Mouse (Mus musculus) stomach, embryonic 16.5 days (tissue): ENCODE data around the gene Cfp. TPM values are rescaled to one million over a fixed set of nuclear protein-coding genes. Genes with fewer than 3 reads are reported as not detected.
A peak's percentile ranks its signal among the peaks of the same experiment; 100 is the strongest.

Experiments used
- ATAC-seq: fragments of 200-750 bp; cut with Nextera tagmentation; 2 replicates; pipeline ENCODE4 v1.8.0; 2017; ENCODE audit warnings: moderate number of reproducible peaks, moderate TSS enrichment; ENCODE audit not compliant: insufficient read depth, low FRiP score
- H3K27ac ChIP-seq: fragments of 300-500 bp; sonication (generic); 2 replicates; pipeline ENCODE4 v1.5.1; 2014; ENCODE audit warnings: low read length
- H3K27me3 ChIP-seq: fragments of 300-500 bp; sonication (generic); 2 replicates; pipeline ENCODE4 v1.6.1; 2014; ENCODE audit warnings: low read length, control low read depth, mixed read lengths; ENCODE audit not compliant: control insufficient read depth, insufficient read depth
- H3K36me3 ChIP-seq: fragments of 300-500 bp; sonication (generic); 2 replicates; pipeline ENCODE4 v1.6.1; 2014; ENCODE audit warnings: low read length; ENCODE audit not compliant: control insufficient read depth, insufficient read depth
- H3K4me1 ChIP-seq: fragments of 300-500 bp; sonication (generic); 2 replicates; pipeline ENCODE4 v1.6.1; 2014; ENCODE audit warnings: low read length, control low read depth, mixed read lengths; ENCODE audit not compliant: control insufficient read depth, insufficient read depth
- H3K4me2 ChIP-seq: fragments of 300-500 bp; sonication (generic); 2 replicates; pipeline ENCODE4 v1.6.1; 2014; ENCODE audit warnings: low read depth, low read length, mixed read lengths
- H3K4me3 ChIP-seq: fragments of 300-500 bp; sonication (generic); replicated peaks from 2 replicates; pipeline ENCODE4 v1.5.1; 2014; ENCODE audit warnings: mild to moderate bottlenecking, low read length
- H3K9ac ChIP-seq: fragments of 300-500 bp; sonication (generic); 2 replicates; pipeline ENCODE4 v1.6.1; 2014; ENCODE audit warnings: low read length
- H3K9me3 ChIP-seq: fragments of 300-500 bp; sonication (generic); replicated peaks from 2 replicates; pipeline ENCODE4 v1.6.1; 2016; ENCODE audit warnings: low read length, control low read depth; ENCODE audit not compliant: control insufficient read depth
- WGBS: fragments of 180-500 bp; shearing (Covaris S2); extraction: QIAGEN DNeasy Blood & Tissue Kit; methylation state at CpG from one replicate; pipeline ENCODE4 v1.1.7; 2014; 5-methylcytosine and 5-hydroxymethylcytosine counted together
- polyA plus RNA-seq: library from polyadenylated mRNA; unstranded; fragments of >200 nt; fragmentation: Nextera tagmentation; extraction: Ambion mirVana; gene quantifications from 2 replicates; pipeline ENCODE4 v1.2.1, GENCODE M21; 2015

The Cfp gene
- polyA plus RNA-seq, 1 experiment from 2014 or later: 10.9 TPM

DNA sequence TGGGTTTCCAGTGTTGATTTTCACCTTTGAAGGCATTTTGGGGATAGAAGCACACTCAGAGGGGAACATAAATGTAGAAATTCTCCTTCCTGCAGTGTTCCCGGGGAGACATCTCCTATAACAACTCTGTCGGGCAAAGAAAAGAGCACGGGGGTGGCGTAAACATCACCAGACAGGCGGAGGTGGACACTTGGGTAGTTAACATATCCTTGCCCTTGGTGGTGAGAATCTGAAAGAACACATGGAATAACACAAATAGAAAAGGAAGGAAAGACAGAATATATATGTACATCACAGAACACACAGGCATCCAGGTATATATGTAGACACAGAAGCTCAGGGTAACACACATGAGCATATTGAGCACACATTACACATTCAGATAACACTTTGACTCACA lies 10.0 kb downstream of the Cfp start:
- H3K4me1 ChIP-seq: no peaks in the 10 kb centered on the region
- WGBS: 25% methylated on average over 5 of the region's 5 CpGs
- no peak overlapping the region for H3K27ac ChIP-seq
- peak overlapping the region; percentile 82 for H3K4me2 ChIP-seq
- H3K36me3 ChIP-seq: no peaks in the 10 kb centered on the region
- H3K27me3 ChIP-seq: no peaks in the 10 kb centered on the region
- H3K9me3 ChIP-seq: no peaks in the 10 kb centered on the region
- H3K4me3 ChIP-seq: peak overlapping the region; percentile 43; the same call in 1 of the 2 replicates
- no peak for ATAC-seq
- no peak overlapping the region for H3K9ac ChIP-seq

DNA sequence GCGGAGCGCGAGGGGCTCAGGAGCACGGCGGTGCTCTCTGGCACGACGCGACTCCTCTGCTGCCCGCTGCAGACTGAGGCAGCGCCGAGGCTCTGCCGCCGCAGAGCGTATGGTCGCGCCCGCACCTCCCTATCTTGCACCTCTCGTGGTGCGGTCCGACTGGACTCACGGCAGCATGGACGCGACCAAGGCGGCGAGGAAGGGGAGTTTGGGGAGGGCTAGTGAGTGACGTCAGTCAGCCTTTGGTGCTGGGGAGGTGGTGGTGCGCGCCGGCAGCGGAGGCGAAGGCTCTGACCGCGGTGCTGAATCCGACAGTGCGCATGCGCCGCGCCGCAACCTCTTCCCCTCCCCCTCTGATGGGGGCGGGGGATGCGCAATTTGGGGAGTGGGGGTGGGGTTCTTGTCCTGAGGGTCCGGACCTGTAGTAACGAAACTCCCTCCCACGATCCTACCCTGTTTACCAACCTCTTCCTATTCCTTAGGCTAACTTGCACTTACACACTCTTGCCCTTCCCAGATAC lies 10.5 kb downstream of the Cfp start, which contains the start of gene Syn1:
Syn1 (minus strand) TSS at position 161 of the 521 bp plus-strand sequence.
- peak within 1 kb of the TSS; percentile 82 for H3K4me2 ChIP-seq
- no peak within 1 kb of the TSS for H3K27ac ChIP-seq
- peak within 1 kb of the TSS; percentile 16; the same call in 1 of the 2 replicates for H3K9ac ChIP-seq
- H3K4me1 ChIP-seq: no peaks in the 10 kb centered on the region
- 6% methylated on average over 30 of the region's 44 CpGs for WGBS
- H3K36me3 ChIP-seq: no peaks in the 10 kb centered on the region
- H3K9me3 ChIP-seq: no peaks in the 10 kb centered on the region
- peak within 1 kb of the TSS; percentile 43 for H3K4me3 ChIP-seq
- ATAC-seq: peak; percentile 95
- H3K27me3 ChIP-seq: no peaks in the 10 kb centered on the region

DNA sequence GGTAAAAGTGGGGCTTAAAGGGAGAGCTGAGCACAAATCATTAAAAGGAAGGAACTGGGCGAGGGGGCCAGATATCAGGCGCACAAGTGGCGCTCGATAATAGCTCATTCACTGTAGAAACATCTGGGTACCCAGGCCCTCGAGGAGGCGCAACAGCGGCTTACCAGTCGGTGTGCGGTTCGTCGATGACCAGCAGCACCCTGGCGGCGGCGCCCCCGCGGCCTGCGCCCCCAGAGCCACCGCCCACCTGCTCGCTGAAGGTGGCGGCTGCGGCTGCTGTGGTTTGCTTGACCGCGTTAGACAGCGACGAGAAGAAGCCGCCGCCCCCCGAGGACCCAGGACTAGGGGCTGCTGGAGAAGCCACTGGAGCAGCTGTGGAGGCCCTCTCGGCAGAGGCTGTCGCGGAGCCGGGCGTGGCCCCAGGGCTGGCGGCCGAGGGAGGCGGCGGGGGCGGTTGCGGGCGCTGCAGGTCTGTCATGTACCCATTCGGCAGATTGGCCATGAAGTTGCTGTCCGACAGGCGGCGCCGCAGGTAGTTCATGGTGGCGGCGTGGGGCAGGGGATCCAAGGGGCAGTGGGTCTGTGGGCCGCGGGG lies 11.0 kb downstream of the Cfp start:
- peak overlapping the region; percentile 82 for H3K4me2 ChIP-seq
- peak; percentile 39; the same call in 1 of the 2 replicates for ATAC-seq
- no peaks in the 10 kb centered on the region for H3K4me1 ChIP-seq
- WGBS: 8% methylated on average over 32 of the region's 49 CpGs
- peak overlapping the region; percentile 43 for H3K4me3 ChIP-seq
- H3K27me3 ChIP-seq: no peaks in the 10 kb centered on the region
- H3K27ac ChIP-seq: no peak overlapping the region
- H3K36me3 ChIP-seq: no peaks in the 10 kb centered on the region
- H3K9ac ChIP-seq: peak overlapping the region; percentile 16; the same call in 1 of the 2 replicates
- H3K9me3 ChIP-seq: no peaks in the 10 kb centered on the region

DNA sequence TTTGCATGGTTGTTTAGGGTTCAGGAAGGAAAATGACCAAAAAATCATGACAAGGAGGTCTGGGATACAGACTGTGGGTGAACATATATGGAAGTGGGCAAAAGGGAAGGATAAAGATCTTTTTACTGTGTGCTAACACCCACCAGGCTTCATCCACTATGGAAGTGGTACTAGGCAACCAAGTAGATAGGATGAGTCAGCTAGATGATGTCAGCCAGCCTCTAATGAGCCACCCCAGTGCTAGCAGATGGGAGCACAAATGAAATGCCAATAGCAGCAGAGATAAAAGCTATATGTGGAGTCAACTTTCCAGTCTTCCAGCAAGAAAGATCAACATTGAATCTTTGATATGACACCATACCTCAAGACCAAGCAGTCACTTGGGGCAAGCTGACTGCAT lies 16.3 kb downstream of the Cfp start:
- no peak overlapping the region for H3K4me3 ChIP-seq
- ATAC-seq: no peak
- H3K27me3 ChIP-seq: no peaks in the 10 kb centered on the region
- no peak overlapping the region for H3K27ac ChIP-seq
- no peak overlapping the region for H3K9ac ChIP-seq
- H3K9me3 ChIP-seq: no peaks in the 10 kb centered on the region
- H3K36me3 ChIP-seq: no peaks in the 10 kb centered on the region
- no peaks in the 10 kb centered on the region for H3K4me1 ChIP-seq
- no peak overlapping the region for H3K4me2 ChIP-seq

DNA sequence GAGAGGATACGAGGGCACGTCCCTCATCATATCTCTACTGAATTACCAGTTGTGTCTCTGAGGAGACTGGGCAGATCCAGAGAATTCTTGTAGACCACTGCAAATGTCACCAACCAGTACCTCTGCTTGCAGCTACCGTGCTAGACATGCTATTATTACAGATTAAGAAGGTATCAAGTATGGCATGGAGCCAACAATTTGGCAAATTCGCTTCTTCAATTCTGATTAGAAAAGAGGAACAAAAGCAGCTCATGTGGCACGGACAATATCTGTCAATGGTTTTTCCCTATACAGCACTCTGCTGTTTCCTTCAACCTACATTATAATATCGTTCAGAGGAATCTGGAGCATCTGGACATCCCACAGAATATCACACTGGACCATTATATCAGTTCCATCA lies 17.6 kb downstream of the Cfp start:
- no peak overlapping the region for H3K9ac ChIP-seq
- no peaks in the 10 kb centered on the region for H3K4me1 ChIP-seq
- no peaks in the 10 kb centered on the region for H3K36me3 ChIP-seq
- no peaks in the 10 kb centered on the region for H3K27me3 ChIP-seq
- no peak overlapping the region for H3K4me3 ChIP-seq
- no peak overlapping the region for H3K27ac ChIP-seq
- no peak overlapping the region for H3K4me2 ChIP-seq
- no peak for ATAC-seq
- H3K9me3 ChIP-seq: no peaks in the 10 kb centered on the region
- WGBS: 81% methylated on average over 6 of the region's 6 CpGs

DNA sequence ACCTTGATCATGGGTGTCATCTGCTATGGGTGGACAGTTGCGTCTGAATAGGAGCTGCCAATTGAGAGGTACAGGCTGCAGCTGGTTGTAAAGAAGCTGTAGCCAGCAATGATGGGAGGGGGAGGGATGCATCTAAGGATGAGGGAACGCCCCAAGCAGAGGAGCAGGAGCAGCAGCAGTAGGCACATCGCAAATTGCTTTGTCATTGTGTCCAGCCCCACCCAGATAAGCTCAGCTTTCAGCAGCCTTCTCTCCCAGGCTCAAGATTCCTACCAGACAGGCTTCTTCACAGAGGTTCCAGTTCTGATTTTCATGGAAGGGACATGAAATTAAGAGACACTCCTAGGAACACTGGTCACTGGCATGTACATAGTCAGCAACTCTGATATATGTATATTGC lies 21.3 kb downstream of the Cfp start:
- no peaks in the 10 kb centered on the region for H3K27me3 ChIP-seq

More for the DNA sequence above, 21.3 kb downstream of the Cfp start:
- Histone ChIP-seq H3K9ac (no peak overlapping the region), H3K36me3 (no peaks in the 10 kb centered on the region), H3K4me2 (no peak overlapping the region), H3K9me3 (no peaks in the 10 kb centered on the region), H3K4me3 (no peak overlapping the region), H3K27ac (no peak overlapping the region), H3K4me1 (no peaks in the 10 kb centered on the region)
- 33% methylated on average over 3 of the region's 3 CpGs for WGBS
- ATAC-seq: no peak

Other genes starting within 250 kb of the Cfp start
- gene Cdk16, start 243.6 kb downstream of the Cfp start, polyA plus RNA-seq: 73.6 and 77.1 TPM in 2 replicates
- gene Usp11, start 227.6 kb downstream of the Cfp start, polyA plus RNA-seq: 30.8 and 33.6 TPM in 2 replicates
- gene Araf, start 133.7 kb downstream of the Cfp start, polyA plus RNA-seq: 121 TPM in 2 replicates
- 18.8 and 19.3 TPM in 2 replicates for gene Timp1, start 61.4 kb downstream of the Cfp start, polyA plus RNA-seq
- 0.87 and 1.1 TPM in 2 replicates for gene Syn1, start 10.6 kb downstream of the Cfp start, polyA plus RNA-seq
- gene Elk1, start 19.1 kb upstream of the Cfp start, polyA plus RNA-seq: 9.8 and 10.7 TPM in 2 replicates
- 41.0 and 44.7 TPM in 2 replicates for gene Uxt, start 30.5 kb upstream of the Cfp start, polyA plus RNA-seq
- 5.5 and 6.2 TPM in 2 replicates for gene Zfp182, start 130.8 kb upstream of the Cfp start, polyA plus RNA-seq
- gene Spaca5, start 136.9 kb upstream of the Cfp start, polyA plus RNA-seq: not detected in 2 replicates
- 1.3 and 1.5 TPM in 2 replicates for gene Zfp300, start 158.0 kb upstream of the Cfp start, polyA plus RNA-seq
- gene Ssxa1, start 184.3 kb upstream of the Cfp start, polyA plus RNA-seq: not detected in 2 replicates
- gene Gm21876, start 244.1 kb upstream of the Cfp start, polyA plus RNA-seq: not detected in 2 replicates